Mouse (Mus musculus) ES-E14 (cell line): ENCODE data around the gene Dlg4.

ENCODE experiments used
- CHD2 ChIP-seq: IDR thresholded peaks from 2 replicates; pipeline ENCODE4 v1.6.1; 2014; ENCODE audit warnings: mild to moderate bottlenecking, low read depth, low read length, inconsistent platforms
- HCFC1 ChIP-seq: IDR thresholded peaks from 2 replicates; pipeline ENCODE4 v1.6.1; 2012; ENCODE audit warnings: low read length, inconsistent platforms, borderline replicate concordance; ENCODE audit not compliant: insufficient read depth
- MAFK ChIP-seq: IDR thresholded peaks from 2 replicates; pipeline ENCODE4 v1.6.1; 2014; ENCODE audit warnings: mild to moderate bottlenecking, low read depth, low read length, inconsistent platforms; ENCODE audit not compliant: insufficient read depth

GRCm38 (mm10) chr11:69989949-69990348 is 26.8 kb upstream of the Dlg4 start:
- TF ChIP-seq HCFC1 = no peak
- no peak for TF ChIP-seq MAFK
- TF ChIP-seq CHD2 = no peak
